Mouse (Mus musculus) hindbrain, embryonic 11.5 days (tissue): Measurements from ENCODE around the gene Abcg1. TPM values are rescaled to one million over a fixed set of nuclear protein-coding genes. Genes with fewer than 3 reads are reported as not detected.
A peak's percentile ranks its signal among the peaks of the same experiment; 100 is the strongest.

ENCODE experiments used
- ATAC-seq: fragments of 200-750 bp; cut with Nextera tagmentation; 2 replicates; pipeline ENCODE4 v1.8.0; 2017; ENCODE audit warnings: mild to moderate bottlenecking, moderate TSS enrichment, moderate library complexity; ENCODE audit not compliant: low FRiP score
- DNase-seq: peaks from one replicate; pipeline ENCODE4 v3.0.0-alpha.2; 2015; ENCODE audit warnings: low spot score
- H3K27ac ChIP-seq: fragments of 300-500 bp; sonication (generic); 2 replicates; pipeline ENCODE4 v1.5.1; 2014; ENCODE audit warnings: mild to moderate bottlenecking, low read depth, low read length
- H3K27me3 ChIP-seq: fragments of 300-500 bp; sonication (generic); 2 replicates; pipeline ENCODE4 v1.6.1; 2014; ENCODE audit warnings: mild to moderate bottlenecking, low read length, moderate library complexity, mixed read lengths; ENCODE audit not compliant: control insufficient read depth, insufficient read depth
- H3K36me3 ChIP-seq: fragments of 300-500 bp; sonication (generic); 2 replicates; pipeline ENCODE4 v1.6.1; 2014; ENCODE audit warnings: mild to moderate bottlenecking, low read length, moderate library complexity, mixed read lengths; ENCODE audit not compliant: control insufficient read depth, insufficient read depth
- H3K4me1 ChIP-seq: fragments of 300-500 bp; sonication (generic); replicated peaks from 2 replicates; pipeline ENCODE4 v1.6.1; 2014; ENCODE audit warnings: low read length, mixed read lengths; ENCODE audit not compliant: control insufficient read depth, insufficient read depth
- H3K4me2 ChIP-seq: fragments of 300-500 bp; sonication (generic); replicated peaks from 2 replicates; pipeline ENCODE4 v1.6.1; 2014; ENCODE audit warnings: mild to moderate bottlenecking, low read depth, low read length
- H3K4me3 ChIP-seq: fragments of 300-500 bp; sonication (generic); 2 replicates; pipeline ENCODE4 v1.5.1; 2014; ENCODE audit warnings: low read depth, low read length
- H3K9ac ChIP-seq: fragments of 300-500 bp; sonication (generic); 2 replicates; pipeline ENCODE4 v1.6.1; 2014; ENCODE audit warnings: low read depth, low read length
- H3K9me3 ChIP-seq: fragments of 300-500 bp; sonication (generic); 2 replicates; pipeline ENCODE4 v1.6.1; 2016; ENCODE audit warnings: low read length; ENCODE audit not compliant: control insufficient read depth
- WGBS: fragments of 180-500 bp; shearing (Covaris S2); extraction: QIAGEN DNeasy Blood & Tissue Kit; methylation state at CpG from one replicate; pipeline ENCODE4 v1.1.7; 2014; 5-methylcytosine and 5-hydroxymethylcytosine counted together
- polyA plus RNA-seq: library from polyadenylated mRNA; unstranded; fragments of >200 nt; fragmentation: Nextera tagmentation; extraction: Ambion mirVana; gene quantifications from 2 replicates; pipeline ENCODE4 v1.2.1, GENCODE M21; 2014

Gene Abcg1
- polyA plus RNA-seq, 1 experiment from 2014 or later = 10.5 TPM

DNA sequence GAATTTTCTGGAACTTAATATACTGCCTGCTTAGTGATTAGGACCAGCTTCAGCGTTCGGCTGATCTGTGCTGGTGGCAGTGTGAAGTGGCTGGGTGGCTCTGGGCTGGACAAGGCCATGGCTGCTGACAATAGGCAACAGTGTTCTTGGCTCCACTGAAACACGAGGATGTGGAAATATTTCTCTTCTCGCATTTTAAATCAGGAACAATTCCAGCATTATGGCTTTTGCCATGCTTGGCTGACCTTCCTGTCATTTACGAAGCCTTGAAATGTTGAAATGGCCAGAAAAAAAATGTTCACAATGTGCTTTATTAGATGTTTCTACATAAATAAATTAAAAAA is 32.7 kb upstream of the Abcg1 start:
- H3K9ac ChIP-seq = no peak overlapping the region
- no peaks in the 10 kb centered on the region for H3K36me3 ChIP-seq
- DNase-seq (no peak), ATAC-seq (no peak)
- H3K4me2 ChIP-seq = no peak overlapping the region
- H3K9me3 ChIP-seq = no peaks in the 10 kb centered on the region
- H3K4me1 ChIP-seq = no peaks in the 10 kb centered on the region
- no peak overlapping the region for H3K27ac ChIP-seq
- no peaks in the 10 kb centered on the region for H3K27me3 ChIP-seq
- no peak overlapping the region for H3K4me3 ChIP-seq
- 73% methylated on average over 5 of the region's 5 CpGs for WGBS

DNA sequence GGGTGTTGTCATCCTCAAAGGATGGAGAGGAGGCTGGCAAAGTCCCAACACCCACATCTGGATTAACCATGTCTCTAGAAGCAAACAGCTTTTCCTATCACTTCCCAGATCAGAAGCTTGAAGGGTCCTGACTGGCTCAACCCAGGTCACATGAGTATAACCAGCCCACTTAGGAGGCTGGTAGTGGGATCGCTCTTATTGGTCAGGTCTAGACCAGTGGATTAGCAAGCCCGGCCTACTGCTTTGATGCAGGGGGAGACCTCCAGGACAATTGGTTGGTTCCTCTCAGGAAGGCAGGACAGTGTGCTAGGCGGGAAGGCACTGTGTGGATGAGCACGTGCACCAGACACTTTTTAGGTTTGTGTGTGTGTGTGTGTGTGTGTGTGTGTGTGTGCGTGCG is 30.5 kb upstream of the Abcg1 start:
- H3K36me3 ChIP-seq = no peaks in the 10 kb centered on the region
- no peak overlapping the region for H3K4me2 ChIP-seq
- no peak for DNase-seq
- no peaks in the 10 kb centered on the region; the same call in 1 of the 2 replicates for H3K9me3 ChIP-seq
- no peak overlapping the region for H3K27ac ChIP-seq
- WGBS = 83% methylated on average over 6 of the region's 6 CpGs
- no peak for ATAC-seq
- no peak overlapping the region for H3K4me3 ChIP-seq
- H3K4me1 ChIP-seq = no peaks in the 10 kb centered on the region
- H3K9ac ChIP-seq = no peak overlapping the region
- H3K27me3 ChIP-seq = no peaks in the 10 kb centered on the region

DNA sequence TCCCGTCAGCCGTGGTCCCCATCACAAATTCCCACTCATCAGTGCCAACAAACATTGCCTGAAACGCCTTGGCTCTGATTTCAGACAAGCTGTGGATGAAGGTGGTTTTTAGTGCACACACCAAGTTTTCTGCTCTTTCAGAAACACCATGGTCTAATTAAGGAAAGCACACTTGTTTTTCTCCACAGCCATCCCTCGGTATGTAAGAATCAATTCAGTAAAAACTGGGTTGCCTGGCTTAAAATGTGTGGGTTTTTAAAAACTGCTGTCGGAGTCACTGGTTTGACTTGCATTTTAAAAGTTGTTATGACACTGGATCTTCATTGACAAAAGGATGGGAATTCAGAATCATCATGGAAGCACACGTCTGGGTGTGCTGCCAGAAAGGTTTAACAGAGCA is 29.8 kb upstream of the Abcg1 start:
- Histone ChIP-seq H3K27ac (no peak overlapping the region), H3K4me2 (no peak overlapping the region), H3K4me1 (no peaks in the 10 kb centered on the region), H3K4me3 (no peak overlapping the region), H3K36me3 (no peaks in the 10 kb centered on the region), H3K27me3 (no peaks in the 10 kb centered on the region), H3K9ac (no peak overlapping the region), H3K9me3 (no peaks in the 10 kb centered on the region; the same call in 1 of the 2 replicates)
- ATAC-seq (no peak), DNase-seq (no peak)
- 92% methylated on average over 6 of the region's 6 CpGs for WGBS

DNA sequence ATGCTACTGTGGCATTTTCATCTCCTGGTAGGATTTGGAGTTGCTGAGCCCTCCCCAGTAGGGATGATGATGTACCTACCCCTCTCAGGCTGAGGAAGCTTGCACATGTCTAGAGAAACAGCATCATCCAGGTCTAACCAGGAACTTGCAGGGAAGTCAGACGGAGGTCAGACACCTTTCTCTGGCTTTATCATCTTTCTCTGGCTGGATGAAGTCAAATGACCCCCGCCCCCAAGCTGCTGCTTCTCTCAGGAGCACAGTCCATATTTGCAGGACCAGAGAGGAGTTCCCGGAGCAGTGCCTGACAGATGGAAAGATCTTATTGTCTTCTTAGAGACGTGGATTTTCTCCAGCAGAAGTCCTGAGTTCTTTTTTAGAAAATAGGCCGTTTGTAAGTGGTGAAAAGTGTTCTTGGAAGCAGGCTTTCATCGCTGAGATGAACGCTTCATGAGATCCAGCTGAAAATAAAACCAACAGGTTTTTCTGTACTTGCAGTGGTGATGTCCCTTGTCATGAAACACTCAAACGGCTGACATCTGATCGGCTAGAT is 28.6 kb upstream of the Abcg1 start:
- H3K4me3 ChIP-seq = no peak overlapping the region
- H3K9ac ChIP-seq = no peak overlapping the region
- ATAC-seq (no peak), DNase-seq (no peak)
- H3K4me1 ChIP-seq = no peaks in the 10 kb centered on the region; the same call in 1 of the 2 replicates
- H3K27me3 ChIP-seq = no peaks in the 10 kb centered on the region
- H3K4me2 ChIP-seq = no peak overlapping the region
- H3K36me3 ChIP-seq = no peaks in the 10 kb centered on the region
- no peaks in the 10 kb centered on the region; the same call in 1 of the 2 replicates for H3K9me3 ChIP-seq
- H3K27ac ChIP-seq = no peak overlapping the region
- WGBS = 83% methylated on average over 9 of the region's 9 CpGs

DNA sequence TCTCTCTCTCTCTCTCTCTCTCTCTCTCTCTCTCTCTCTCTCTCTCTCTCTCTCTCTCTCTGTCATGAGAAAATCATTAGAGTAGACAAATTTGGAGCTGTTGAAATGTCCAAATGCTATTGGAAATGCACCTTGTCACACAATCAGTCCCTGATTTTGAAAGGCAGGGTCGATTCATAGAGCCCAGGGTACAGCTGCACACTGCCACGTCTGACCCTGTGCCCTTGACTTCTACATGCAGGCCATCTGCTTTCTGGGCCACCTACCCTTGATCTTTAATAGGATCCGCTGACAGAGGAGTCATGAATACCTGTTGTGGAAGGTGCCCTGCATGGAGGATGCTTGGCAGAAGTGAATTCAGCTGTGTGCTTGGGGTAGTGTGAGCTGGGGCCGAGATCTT is 28.1 kb upstream of the Abcg1 start:
- no peak for DNase-seq
- no peak for ATAC-seq
- no peak overlapping the region for H3K27ac ChIP-seq
- no peaks in the 10 kb centered on the region; the same call in 1 of the 2 replicates for H3K4me1 ChIP-seq
- H3K9ac ChIP-seq = no peak overlapping the region
- H3K36me3 ChIP-seq = no peaks in the 10 kb centered on the region
- H3K9me3 ChIP-seq = no peaks in the 10 kb centered on the region; the same call in 1 of the 2 replicates
- H3K4me3 ChIP-seq = no peak overlapping the region
- no peaks in the 10 kb centered on the region for H3K27me3 ChIP-seq
- WGBS = 86% methylated on average over 4 of the region's 4 CpGs
- no peak overlapping the region for H3K4me2 ChIP-seq

DNA sequence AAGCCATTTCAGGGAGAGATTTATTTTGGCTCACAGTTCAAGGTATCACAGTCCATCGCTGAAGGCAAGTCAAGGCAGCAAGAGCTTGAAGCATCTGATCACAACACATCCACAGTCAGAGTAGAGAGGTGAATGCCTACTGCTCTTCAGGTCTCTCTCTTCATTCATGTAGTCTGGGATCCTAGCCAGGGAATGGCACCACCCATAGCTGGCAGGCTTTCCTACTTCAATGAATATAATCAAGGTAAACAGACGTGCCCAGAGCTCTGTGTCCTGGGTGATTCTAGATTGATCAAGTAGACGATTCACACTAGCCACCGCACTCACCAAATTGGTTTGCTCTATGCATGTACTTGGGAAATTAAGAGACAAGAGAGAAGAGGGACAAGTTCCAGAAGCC is 25.1 kb upstream of the Abcg1 start:
- no peak for ATAC-seq
- DNase-seq = no peak

DNA sequence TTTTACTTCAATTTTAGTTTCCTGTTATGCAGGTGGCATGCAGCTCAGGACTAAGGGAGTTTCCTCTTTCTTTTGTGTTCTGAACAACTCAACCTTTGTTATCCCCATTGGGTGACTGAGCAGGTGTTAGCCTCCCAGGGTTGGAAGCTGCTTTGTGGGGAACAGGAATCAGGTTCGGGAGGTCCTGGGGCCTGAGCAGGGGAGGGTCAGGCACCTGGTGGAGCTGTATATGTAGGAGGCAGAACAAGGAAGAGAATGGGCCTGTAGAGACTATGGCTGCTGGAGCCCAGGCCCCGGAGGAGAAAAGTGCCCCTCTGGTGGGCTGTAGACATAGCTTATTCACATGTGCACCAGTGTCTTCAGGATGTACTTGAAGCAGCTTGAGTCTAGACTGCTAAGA is 24.2 kb upstream of the Abcg1 start:
- H3K9me3 ChIP-seq = no peaks in the 10 kb centered on the region; the same call in 1 of the 2 replicates
- no peak overlapping the region for H3K4me3 ChIP-seq
- H3K27me3 ChIP-seq = no peaks in the 10 kb centered on the region
- no peaks in the 10 kb centered on the region; the same call in 1 of the 2 replicates for H3K4me1 ChIP-seq
- H3K4me2 ChIP-seq = no peak overlapping the region
- no peaks in the 10 kb centered on the region for H3K36me3 ChIP-seq
- H3K9ac ChIP-seq = no peak overlapping the region
- no peak overlapping the region for H3K27ac ChIP-seq
- ATAC-seq (no peak), DNase-seq (no peak)
- WGBS = 58% methylated on average over 2 of the region's 2 CpGs

More for the DNA sequence above, 25.1 kb upstream of the Abcg1 start:
- 91% methylated on average over 4 of the region's 4 CpGs for WGBS
- no peak overlapping the region for H3K4me3 ChIP-seq
- H3K4me1 ChIP-seq = no peaks in the 10 kb centered on the region; the same call in 1 of the 2 replicates
- H3K9ac ChIP-seq = no peak overlapping the region
- H3K27me3 ChIP-seq = no peaks in the 10 kb centered on the region
- no peak overlapping the region for H3K4me2 ChIP-seq
- no peak overlapping the region for H3K27ac ChIP-seq
- H3K36me3 ChIP-seq = no peaks in the 10 kb centered on the region
- H3K9me3 ChIP-seq = no peaks in the 10 kb centered on the region; the same call in 1 of the 2 replicates

DNA sequence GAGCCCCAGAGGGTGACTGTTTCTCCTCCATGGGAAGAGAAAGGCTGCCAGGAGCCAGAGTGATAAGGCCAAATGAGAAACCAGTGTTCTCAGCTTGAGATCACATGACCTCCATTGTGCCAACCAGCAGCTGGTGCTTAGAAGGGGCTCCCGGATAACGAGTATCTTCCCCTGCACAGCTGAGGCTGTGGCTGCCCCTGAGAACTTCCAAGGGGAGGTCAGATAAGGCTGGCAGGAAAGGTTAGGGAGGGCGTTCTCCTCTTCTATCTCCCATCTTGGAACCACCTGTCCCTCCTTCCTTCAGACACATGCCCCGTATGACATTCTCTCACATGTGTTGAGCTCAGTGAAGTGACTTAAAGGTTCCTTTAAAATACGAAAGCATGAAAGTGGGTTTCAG is 23.3 kb upstream of the Abcg1 start:
- Histone ChIP-seq H3K27me3 (no peaks in the 10 kb centered on the region), H3K4me2 (no peak overlapping the region), H3K9ac (no peak overlapping the region; the same call in 1 of the 2 replicates), H3K4me3 (no peak overlapping the region), H3K9me3 (no peaks in the 10 kb centered on the region; the same call in 1 of the 2 replicates), H3K27ac (peak overlapping the region; percentile 54; the same call in 1 of the 2 replicates), H3K4me1 (no peaks in the 10 kb centered on the region; the same call in 1 of the 2 replicates), H3K36me3 (no peaks in the 10 kb centered on the region)
- ATAC-seq (no peak), DNase-seq (no peak)
- 57% methylated on average over 5 of the region's 5 CpGs for WGBS

DNA sequence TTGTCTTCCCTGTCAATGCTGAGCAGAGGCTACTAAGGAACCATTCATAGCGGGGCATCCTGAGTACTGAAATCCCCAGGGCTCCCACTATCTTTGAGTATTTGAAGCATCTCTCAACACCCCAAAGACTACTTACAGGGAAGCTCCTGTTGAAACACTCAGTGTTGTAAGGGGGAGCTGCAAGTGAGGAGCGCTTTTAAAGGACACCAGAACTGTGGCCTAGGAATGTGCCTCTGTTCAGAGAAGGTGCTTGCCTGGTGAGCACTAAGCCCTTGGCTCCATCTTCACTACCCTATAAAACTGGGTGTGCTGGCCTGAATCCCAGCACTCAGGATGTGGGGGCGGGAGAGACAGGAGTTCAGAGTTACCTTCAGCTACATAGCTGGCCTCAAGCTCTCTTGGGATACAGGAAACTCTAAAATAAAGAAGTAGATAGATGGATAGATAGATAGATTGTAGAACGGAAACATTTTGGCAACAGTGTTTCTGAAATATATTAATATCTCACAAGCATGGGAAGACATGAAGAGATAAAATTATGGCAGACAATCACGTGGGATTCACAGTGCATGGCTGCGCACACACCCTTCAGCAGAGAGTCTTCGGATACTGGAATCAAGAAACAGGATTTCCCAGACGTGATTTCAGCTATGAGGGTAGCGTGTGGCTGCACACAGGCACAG is 22.7 kb upstream of the Abcg1 start:
- DNase-seq (no peak), ATAC-seq (no peak)
- no peak overlapping the region for H3K4me2 ChIP-seq
- no peaks in the 10 kb centered on the region for H3K27me3 ChIP-seq
- H3K4me3 ChIP-seq = no peak overlapping the region
- no peak overlapping the region for H3K9ac ChIP-seq
- no peaks in the 10 kb centered on the region; the same call in 1 of the 2 replicates for H3K4me1 ChIP-seq
- H3K36me3 ChIP-seq = no peaks in the 10 kb centered on the region
- WGBS = 90% methylated on average over 9 of the region's 9 CpGs
- H3K27ac ChIP-seq = no peak overlapping the region
- no peaks in the 10 kb centered on the region; the same call in 1 of the 2 replicates for H3K9me3 ChIP-seq
